Comparison of ENCODE assay signal across 8 mouse cellular contexts in the genomic region with DNA sequence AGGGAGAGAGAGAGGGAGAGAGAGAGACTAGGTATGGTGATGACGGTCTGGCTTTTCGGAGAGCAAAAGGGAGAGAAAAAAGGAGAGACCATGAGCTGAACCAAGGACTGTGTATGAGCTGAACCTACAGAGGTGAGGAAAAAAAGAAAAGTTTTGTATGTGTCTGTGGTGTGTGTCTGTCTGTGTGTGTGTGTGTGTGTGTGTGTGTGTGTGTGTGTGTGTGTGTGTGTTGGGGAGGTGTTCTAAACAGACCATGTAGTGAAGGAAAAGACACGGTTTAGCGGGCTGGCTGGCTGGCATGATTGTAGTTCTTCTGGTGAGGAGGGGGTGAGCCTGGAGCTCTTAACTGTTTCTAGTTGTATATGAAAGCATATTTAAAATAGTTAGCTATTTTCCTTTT.
DNase-seq lines count a peak whose midpoint lies in the region; ATAC-seq and TF ChIP-seq lines count a peak whose summit lies in the region.

No protein-coding gene starts in this region.

- H3K27me3 ChIP-seq in C2C12 (ENCODE audit: control insufficient read depth, insufficient read depth, insufficient read length) = no peaks in the 10 kb centered on the region
- H3K27me3 ChIP-seq in heart, postnatal 0 days (ENCODE audit: control insufficient read depth, insufficient read depth, low read length) = no peaks in the 10 kb centered on the region

- no peaks in the 10 kb centered on the region for H3K9me3 ChIP-seq in heart, postnatal 0 days (replicated peaks; ENCODE audit: control insufficient read depth, low read length)

- peak; percentile 40 for ATAC-seq in heart, postnatal 0 days (ENCODE audit: insufficient read depth, low read depth)
- no peak for ATAC-seq in frontal cortex, adult (ENCODE audit: low TSS enrichment)

- H3K27ac ChIP-seq in heart, postnatal 0 days (ENCODE audit: low read depth) = peak overlapping the region; percentile 73

- peak overlapping the region; percentile 61 for H3K4me2 ChIP-seq in heart, postnatal 0 days (ENCODE audit: low read depth, low read length)

- peak; percentile 20 for DNase-seq in adrenal gland, postnatal 14 days
- DNase-seq in adrenal gland, adult 8-10 months = no peak
- DNase-seq in heart, postnatal 0 days (ENCODE audit: low spot score) = no peak
- DNase-seq in lung, postnatal 10 days = peak; percentile 12
- no peak for DNase-seq in urinary bladder, postnatal 14 days (ENCODE audit: low spot score)
- no peak for DNase-seq in layer of hippocampus, postnatal 36 days

- H3K9ac ChIP-seq in heart, postnatal 0 days (replicated peaks; ENCODE audit: low read depth, low read length) = peak overlapping the region; percentile 62

- H3K79me3 ChIP-seq in C2C12 (ENCODE audit: low read depth) = peaks cover 48% of the 10 kb centered on the region

- no peak for TF ChIP-seq CTCF in C2C12 (IDR thresholded peaks at IDR 0.05; ENCODE audit: control insufficient read depth, insufficient read depth, insufficient read length)
- TF ChIP-seq CTCF in heart, postnatal 0 days (IDR thresholded peaks at IDR 0.05; ENCODE audit: low read depth) = no peak

- 13% methylated on average over 4 of the region's 4 CpGs for WGBS in heart, postnatal 0 days

- peaks cover 27% of the 10 kb centered on the region for H3K36me3 ChIP-seq in C2C12 (ENCODE audit: control insufficient read depth, insufficient read depth)
- no peaks in the 10 kb centered on the region for H3K36me3 ChIP-seq in heart, postnatal 0 days (replicated peaks; ENCODE audit: control insufficient read depth, insufficient read depth, low read length)

- no peak for TF ChIP-seq EP300 in heart, postnatal 0 days (IDR thresholded peaks at IDR 0.05; ENCODE audit: low read depth)

- peak overlapping the region; percentile 68 for H3K4me3 ChIP-seq in C2C12 (ENCODE audit: insufficient read depth, poor library complexity, severe bottlenecking)
- peak overlapping the region; percentile 58 for H3K4me3 ChIP-seq in heart, postnatal 0 days (ENCODE audit: low read depth, low read length)

- H3K79me2 ChIP-seq in C2C12 (ENCODE audit: control insufficient read depth, insufficient read depth) = peaks cover 67% of the 10 kb centered on the region

- peaks cover 3% of the 10 kb centered on the region; the same call in 1 of the 2 replicates for H3K4me1 ChIP-seq in heart, postnatal 0 days (ENCODE audit: control insufficient read depth, insufficient read depth)

- H3ac ChIP-seq in C2C12 (ENCODE audit: control insufficient read depth, insufficient read length, low read depth) = peak overlapping the region; percentile 74

TF ChIP-seq in C2C12, 6 proteins besides CTCF, POLR2A, EP300 and RAD21:
- TF ChIP-seq MYOD1 (IDR thresholded peaks at IDR 0.05; ENCODE audit: control insufficient read depth, insufficient read length, low read depth) = no peak
- TF ChIP-seq CEBPB (IDR thresholded peaks at IDR 0.05; ENCODE audit: low read depth) = no peak
- TF ChIP-seq MAX (IDR thresholded peaks at IDR 0.05) = no peak
- no peak for TF ChIP-seq USF1 (IDR thresholded peaks at IDR 0.05; ENCODE audit: low read depth)
- TF ChIP-seq FOSL1 (IDR thresholded peaks at IDR 0.05; ENCODE audit: insufficient read depth, low read length, poor library complexity, severe bottlenecking) = no peak
- no peak for TF ChIP-seq MYOG (IDR thresholded peaks at IDR 0.05; ENCODE audit: control insufficient read depth, extremely low read depth, insufficient read length)

Comparison
In these comparisons a context has a peak if more than half of its experiments do, and no peak if none do; other contexts are left out.
1. DNase-seq: peak in adrenal gland, postnatal 14 days (single experiment) and lung, postnatal 10 days (single experiment); none in adrenal gland, adult 8-10 months (single experiment), heart, postnatal 0 days (single experiment), urinary bladder, postnatal 14 days (single experiment) and layer of hippocampus, postnatal 36 days (0 of 2).